Mouse (Mus musculus): Measurements from ENCODE around the gene Olfr748. TPM values are rescaled to one million over a fixed set of nuclear protein-coding genes. Genes with fewer than 3 reads are reported as not detected.

Gene Olfr748
- polyA plus RNA-seq (2012; rRNA removed; ENCODE audit: low replicate concordance): not detected in 2 replicates

DNA sequence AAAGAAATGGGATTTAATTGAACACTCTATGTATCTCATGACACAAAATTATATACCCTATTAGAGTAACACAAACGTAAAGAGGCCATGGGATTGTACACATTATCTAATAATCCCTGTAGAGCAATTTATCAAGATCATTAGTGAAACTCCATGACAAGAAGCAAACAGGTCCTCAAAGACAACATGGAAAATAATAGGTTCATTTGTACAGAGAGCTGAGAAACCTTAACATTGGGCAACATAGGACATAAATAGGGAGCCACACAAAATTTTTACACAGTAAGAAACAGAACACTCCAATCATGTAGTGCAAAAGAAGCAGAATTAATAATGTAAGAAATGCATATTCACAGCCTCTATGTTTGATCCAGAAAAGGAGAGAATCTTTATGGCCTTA is at the start of gene Olfr748:
Gene Olfr748, plus strand, starts transcription at position 301 of the 400 bp plus-strand sequence.

DNA sequence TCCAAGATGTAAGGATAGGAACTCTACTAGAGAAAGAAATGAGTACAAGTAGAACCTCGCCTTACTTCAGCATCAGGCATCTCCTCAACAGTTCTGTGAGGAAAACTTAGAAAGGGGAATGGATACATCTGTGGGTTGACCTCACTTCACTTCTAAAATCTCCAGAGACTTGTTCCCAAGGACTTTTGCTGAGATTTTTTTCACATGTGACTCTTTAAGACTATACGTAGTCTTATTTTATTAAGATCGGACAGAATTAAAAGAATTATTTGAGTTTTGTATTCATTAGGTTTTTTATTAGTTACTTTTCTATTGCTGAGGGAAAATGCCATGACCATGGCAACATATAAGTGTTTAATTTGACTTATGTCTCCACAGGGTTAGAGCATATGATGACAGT is 14.1 kb upstream of the Olfr748 start, which contains the start of gene Olfr747:
Gene Olfr747, minus strand, starts transcription at position 101 of the 400 bp plus-strand sequence.

DNA sequence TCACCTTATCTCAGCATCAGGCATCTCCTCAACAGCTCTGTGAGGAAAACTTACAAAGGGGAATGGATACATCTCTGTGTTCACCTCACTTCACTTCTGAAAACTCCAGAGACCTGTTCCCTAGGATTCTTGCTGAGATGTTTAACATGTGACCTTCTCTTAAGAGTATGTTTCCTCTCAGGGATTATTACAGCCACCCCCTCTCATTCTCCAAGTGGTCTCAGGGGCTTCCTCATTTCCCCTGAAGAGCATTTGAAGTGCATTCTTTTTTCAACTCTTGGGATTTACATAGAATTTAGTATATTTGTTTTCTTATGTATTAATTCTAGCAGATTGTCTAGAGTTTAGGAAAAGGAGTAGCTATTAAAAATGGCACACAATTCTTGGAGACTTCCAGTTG is 37.8 kb downstream of the Olfr748 start, which contains the start of gene Olfr749:
Gene Olfr749, minus strand, starts transcription at position 101 of the 400 bp plus-strand sequence.

Other genes starting within 250 kb of the Olfr748 start
- not detected in 2 replicates for gene Olfr741, start 234.6 kb upstream of the Olfr748 start, polyA plus RNA-seq (2012; rRNA removed; ENCODE audit: low replicate concordance)
- not detected in 2 replicates for gene Olfr742, start 203.8 kb upstream of the Olfr748 start, polyA plus RNA-seq (2012; rRNA removed; ENCODE audit: low replicate concordance)
- not detected in 2 replicates for gene Olfr743, start 185.5 kb upstream of the Olfr748 start, polyA plus RNA-seq (2012; rRNA removed; ENCODE audit: low replicate concordance)
- gene Olfr744, start 92.5 kb upstream of the Olfr748 start, polyA plus RNA-seq (2012; rRNA removed; ENCODE audit: low replicate concordance): not detected in 2 replicates
- not detected in 2 replicates for gene Olfr745, start 68.0 kb upstream of the Olfr748 start, polyA plus RNA-seq (2012; rRNA removed; ENCODE audit: low replicate concordance)
- gene Olfr746, start 60.3 kb upstream of the Olfr748 start, polyA plus RNA-seq (2012; rRNA removed; ENCODE audit: low replicate concordance): not detected in 2 replicates
- gene Olfr747, start 14.2 kb upstream of the Olfr748 start, polyA plus RNA-seq (2012; rRNA removed; ENCODE audit: low replicate concordance): not detected in 2 replicates
- gene Olfr749, start 37.7 kb downstream of the Olfr748 start, polyA plus RNA-seq (2012; rRNA removed; ENCODE audit: low replicate concordance): not detected in 2 replicates
- gene Ttc5, start 78.1 kb downstream of the Olfr748 start, polyA plus RNA-seq (2012; rRNA removed; ENCODE audit: low replicate concordance): 11.4 and 14.5 TPM in 2 replicates
- not detected in 2 replicates for gene Ccnb1ip1, start 100.4 kb downstream of the Olfr748 start, polyA plus RNA-seq (2012; rRNA removed; ENCODE audit: low replicate concordance)
- gene Parp2, start 100.5 kb downstream of the Olfr748 start, polyA plus RNA-seq (2012; rRNA removed; ENCODE audit: low replicate concordance): 3.8 and 4.2 TPM in 2 replicates
- 47.0 and 78.2 TPM in 2 replicates for gene Tep1, start 163.2 kb downstream of the Olfr748 start, polyA plus RNA-seq (2012; rRNA removed; ENCODE audit: low replicate concordance)
- 1.1 and 1.4 TPM in 2 replicates for gene Klhl33, start 190.1 kb downstream of the Olfr748 start, polyA plus RNA-seq (2012; rRNA removed; ENCODE audit: low replicate concordance)
- 59.8 and 114 TPM in 2 replicates for gene Osgep, start 217.5 kb downstream of the Olfr748 start, polyA plus RNA-seq (2012; rRNA removed; ENCODE audit: low replicate concordance)
- gene Apex1, start 217.6 kb downstream of the Olfr748 start, polyA plus RNA-seq (2012; rRNA removed; ENCODE audit: low replicate concordance): 9.8 and 11.7 TPM in 2 replicates
- gene Pip4p1, start 223.5 kb downstream of the Olfr748 start, polyA plus RNA-seq (2012; rRNA removed; ENCODE audit: low replicate concordance): 51.5 and 99.7 TPM in 2 replicates
- gene Pnp, start 223.7 kb downstream of the Olfr748 start, polyA plus RNA-seq (2012; rRNA removed; ENCODE audit: low replicate concordance): 36.3 and 64.3 TPM in 2 replicates
- 8.9 TPM in 1 of 2 replicates, not detected in the other for gene Gm49342, start 237.1 kb downstream of the Olfr748 start, polyA plus RNA-seq (2012; rRNA removed; ENCODE audit: low replicate concordance)
- 22.4 and 57.7 TPM in 2 replicates for gene Pnp2, start 248.6 kb downstream of the Olfr748 start, polyA plus RNA-seq (2012; rRNA removed; ENCODE audit: low replicate concordance)

Data from duodenum, adult 2 months (tissue).